Mouse (Mus musculus): ENCODE data around the gene Ppy. TPM values are rescaled to one million over a fixed set of nuclear protein-coding genes. Genes with fewer than 3 reads are reported as not detected.
A peak's percentile ranks its signal among the peaks of the same experiment; 100 is the strongest.

Ppy gene
- total and polyA plus RNA-seq, 2 experiments from 2014 or later, result not detected

DNA sequence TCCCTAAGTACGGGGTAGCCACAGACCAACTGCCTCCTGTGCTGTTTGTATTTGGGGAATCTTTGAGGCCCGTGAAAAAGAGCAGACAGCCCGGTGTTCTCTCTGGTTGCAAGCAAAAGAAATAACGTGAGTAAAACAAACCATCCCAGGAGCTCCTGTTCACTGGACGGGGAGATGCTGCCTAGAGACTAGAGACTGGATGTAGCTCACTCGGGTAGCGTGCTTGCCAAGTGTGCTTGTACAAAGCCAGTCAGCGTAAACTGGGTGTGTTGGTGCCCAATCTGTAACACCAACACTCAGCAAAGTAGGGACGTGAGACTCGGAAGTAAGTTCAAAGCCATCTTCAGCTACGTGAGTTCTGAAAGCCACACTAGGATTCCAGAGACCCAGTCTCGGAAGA lies 48.4 kb downstream of the Ppy start:
- H3K27ac ChIP-seq (ENCODE audit: low read depth), result peak overlapping the region; percentile 91
- 71% methylated on average over 12 of the region's 12 CpGs for whole genome bisulfite sequencing
- H3K9me3 ChIP-seq (replicated peaks; ENCODE audit: control insufficient read depth, low read length), result no peaks in the 10 kb centered on the region
- ATAC-seq (ENCODE audit: insufficient read depth, low read depth) (no peak), DNase-seq (ENCODE audit: low spot score) (no peak)
- H3K9ac ChIP-seq (replicated peaks; ENCODE audit: low read depth, low read length), result no peak overlapping the region
- no peaks in the 10 kb centered on the region for H3K4me1 ChIP-seq (ENCODE audit: control insufficient read depth, insufficient read depth)
- H3K4me3 ChIP-seq (ENCODE audit: low read depth, low read length), result no peak overlapping the region
- H3K27me3 ChIP-seq (ENCODE audit: control insufficient read depth, insufficient read depth, low read length), result no peaks in the 10 kb centered on the region
- TF ChIP-seq EP300 (IDR thresholded peaks at IDR 0.05; ENCODE audit: low read depth) (no peak), CTCF (IDR thresholded peaks at IDR 0.05; ENCODE audit: low read depth) (no peak)
- H3K36me3 ChIP-seq (replicated peaks; ENCODE audit: control insufficient read depth, insufficient read depth, low read length), result no peaks in the 10 kb centered on the region
- H3K4me2 ChIP-seq (ENCODE audit: low read depth, low read length), result no peak overlapping the region

DNA sequence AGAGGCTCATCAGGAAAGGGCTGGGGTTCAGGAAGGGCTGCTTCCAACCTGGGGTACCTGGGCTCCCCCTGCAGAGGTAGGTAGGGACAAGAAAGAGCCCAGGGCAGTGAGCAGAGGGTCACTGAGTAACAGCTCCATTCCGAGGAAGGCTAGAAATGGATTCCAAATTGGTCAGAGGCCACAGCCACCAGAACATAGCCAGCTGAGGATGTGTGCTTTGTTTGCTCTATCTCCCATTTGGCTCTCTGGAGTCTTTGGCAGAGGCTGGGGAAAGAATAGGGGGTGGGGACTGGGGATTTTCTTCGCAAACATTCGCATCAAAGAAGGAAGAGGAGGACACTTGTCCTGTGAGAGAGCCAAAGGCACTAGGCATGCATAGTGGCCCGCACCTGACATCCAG lies 49.2 kb downstream of the Ppy start:
- Histone ChIP-seq H3K36me3 (replicated peaks; ENCODE audit: control insufficient read depth, insufficient read depth, low read length) (no peaks in the 10 kb centered on the region), H3K9me3 (replicated peaks; ENCODE audit: control insufficient read depth, low read length) (no peaks in the 10 kb centered on the region), H3K9ac (replicated peaks; ENCODE audit: low read depth, low read length) (no peak overlapping the region), H3K27me3 (ENCODE audit: control insufficient read depth, insufficient read depth, low read length) (no peaks in the 10 kb centered on the region), H3K4me2 (ENCODE audit: low read depth, low read length) (no peak overlapping the region), H3K4me1 (ENCODE audit: control insufficient read depth, insufficient read depth) (no peaks in the 10 kb centered on the region), H3K27ac (ENCODE audit: low read depth) (peak overlapping the region; percentile 91), H3K4me3 (ENCODE audit: low read depth, low read length) (no peak overlapping the region)
- peak; percentile 45 for DNase-seq (ENCODE audit: low spot score)
- TF ChIP-seq EP300 (IDR thresholded peaks at IDR 0.05; ENCODE audit: low read depth), result no peak; the same call in 1 of the 2 replicates
- no peak for TF ChIP-seq CTCF (IDR thresholded peaks at IDR 0.05; ENCODE audit: low read depth)
- 39% methylated on average over 4 of the region's 4 CpGs for WGBS
- ATAC-seq (ENCODE audit: insufficient read depth, low read depth), result peak; percentile 49

DNA sequence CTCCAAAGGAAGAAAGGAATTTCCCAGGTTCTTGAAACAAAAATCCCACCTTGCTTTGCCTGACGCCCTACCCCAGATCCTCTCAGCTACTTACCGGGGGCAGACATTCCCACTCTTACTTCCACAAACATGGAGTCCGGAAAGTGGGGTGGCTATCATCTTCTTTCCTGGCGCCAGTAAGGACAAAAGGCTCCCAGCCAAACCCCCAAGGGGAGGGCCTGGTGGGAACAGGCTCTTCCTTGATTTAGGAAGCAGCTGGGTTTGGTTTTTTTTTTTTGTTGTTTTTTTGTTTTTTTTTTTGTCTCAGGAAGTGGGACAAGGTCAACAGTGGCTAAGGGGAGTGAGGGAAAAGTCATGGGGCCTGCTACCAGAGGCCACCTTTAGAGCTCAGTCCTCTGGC lies 49.6 kb downstream of the Ppy start:
- Histone ChIP-seq H3K4me1 (ENCODE audit: control insufficient read depth, insufficient read depth) (no peaks in the 10 kb centered on the region), H3K4me3 (ENCODE audit: low read depth, low read length) (no peak overlapping the region), H3K27ac (ENCODE audit: low read depth) (peak overlapping the region; percentile 91), H3K36me3 (replicated peaks; ENCODE audit: control insufficient read depth, insufficient read depth, low read length) (no peaks in the 10 kb centered on the region), H3K4me2 (ENCODE audit: low read depth, low read length) (peak overlapping the region; percentile 12; the same call in 1 of the 2 replicates), H3K9ac (replicated peaks; ENCODE audit: low read depth, low read length) (no peak overlapping the region), H3K27me3 (ENCODE audit: control insufficient read depth, insufficient read depth, low read length) (no peaks in the 10 kb centered on the region), H3K9me3 (replicated peaks; ENCODE audit: control insufficient read depth, low read length) (no peaks in the 10 kb centered on the region)
- peak; percentile 46 for DNase-seq (ENCODE audit: low spot score)
- WGBS, result 47% methylated on average over 4 of the region's 4 CpGs
- TF ChIP-seq EP300 (IDR thresholded peaks at IDR 0.05; ENCODE audit: low read depth) (peak; percentile 93), CTCF (IDR thresholded peaks at IDR 0.05; ENCODE audit: low read depth) (no peak)
- peak; percentile 69 for ATAC-seq (ENCODE audit: insufficient read depth, low read depth)

Other genes starting within 250 kb of the Ppy start
- 12.5 and 15.0 TPM in 2 replicates for gene Meox1, start 206.9 kb downstream of the Ppy start, total RNA-seq (2014; rRNA removed; ENCODE audit: low replicate concordance)
- 10.9 and 12.3 TPM in 2 replicates for gene Meox1, start 206.9 kb downstream of the Ppy start, polyA plus RNA-seq (2015; fragmentation: Nextera tagmentation; extraction: Ambion mirVana)
- gene Sost, start 134.3 kb downstream of the Ppy start, total RNA-seq (2014; rRNA removed; ENCODE audit: low replicate concordance), result 6.5 and 21.2 TPM in 2 replicates
- gene Sost, start 134.3 kb downstream of the Ppy start, polyA plus RNA-seq (2015; fragmentation: Nextera tagmentation; extraction: Ambion mirVana), result 2.7 and 2.8 TPM in 2 replicates
- gene Cfap97d1, start 117.0 kb downstream of the Ppy start, total RNA-seq (2014; rRNA removed; ENCODE audit: low replicate concordance), result not detected in 2 replicates
- not detected in 2 replicates for gene Cfap97d1, start 117.0 kb downstream of the Ppy start, polyA plus RNA-seq (2015; fragmentation: Nextera tagmentation; extraction: Ambion mirVana)
- 106 and 118 TPM in 2 replicates for gene Dusp3, start 114.3 kb downstream of the Ppy start, total RNA-seq (2014; rRNA removed; ENCODE audit: low replicate concordance)
- 67.9 and 75.7 TPM in 2 replicates for gene Dusp3, start 114.3 kb downstream of the Ppy start, polyA plus RNA-seq (2015; fragmentation: Nextera tagmentation; extraction: Ambion mirVana)
- 4.9 and 8.0 TPM in 2 replicates for gene Mpp3, start 72.9 kb downstream of the Ppy start, total RNA-seq (2014; rRNA removed; ENCODE audit: low replicate concordance)
- gene Mpp3, start 72.9 kb downstream of the Ppy start, polyA plus RNA-seq (2015; fragmentation: Nextera tagmentation; extraction: Ambion mirVana), result 1.7 and 2.2 TPM in 2 replicates
- gene Cd300lg, start 59.8 kb downstream of the Ppy start, total RNA-seq (2014; rRNA removed; ENCODE audit: low replicate concordance), result 23.0 and 79.5 TPM in 2 replicates
- 22.9 and 24.0 TPM in 2 replicates for gene Cd300lg, start 59.8 kb downstream of the Ppy start, polyA plus RNA-seq (2015; fragmentation: Nextera tagmentation; extraction: Ambion mirVana)
- gene Mpp2, start 12.8 kb downstream of the Ppy start, total RNA-seq (2014; rRNA removed; ENCODE audit: low replicate concordance), result 6.0 and 12.1 TPM in 2 replicates
- 2.1 and 2.3 TPM in 2 replicates for gene Mpp2, start 12.8 kb downstream of the Ppy start, polyA plus RNA-seq (2015; fragmentation: Nextera tagmentation; extraction: Ambion mirVana)
- gene Pyy, start 6.5 kb upstream of the Ppy start, total RNA-seq (2014; rRNA removed; ENCODE audit: low replicate concordance), result not detected in 2 replicates
- not detected in 2 replicates for gene Pyy, start 6.5 kb upstream of the Ppy start, polyA plus RNA-seq (2015; fragmentation: Nextera tagmentation; extraction: Ambion mirVana)
- not detected in 2 replicates for gene Nags, start 44.2 kb upstream of the Ppy start, total RNA-seq (2014; rRNA removed; ENCODE audit: low replicate concordance)
- gene Nags, start 44.2 kb upstream of the Ppy start, polyA plus RNA-seq (2015; fragmentation: Nextera tagmentation; extraction: Ambion mirVana), result not detected in 2 replicates
- gene Tmem101, start 55.1 kb upstream of the Ppy start, total RNA-seq (2014; rRNA removed; ENCODE audit: low replicate concordance), result 28.7 and 45.8 TPM in 2 replicates
- gene Tmem101, start 55.1 kb upstream of the Ppy start, polyA plus RNA-seq (2015; fragmentation: Nextera tagmentation; extraction: Ambion mirVana), result 21.9 and 23.4 TPM in 2 replicates
- gene Lsm12, start 84.0 kb upstream of the Ppy start, total RNA-seq (2014; rRNA removed; ENCODE audit: low replicate concordance), result 36.0 and 41.4 TPM in 2 replicates
- gene Lsm12, start 84.0 kb upstream of the Ppy start, polyA plus RNA-seq (2015; fragmentation: Nextera tagmentation; extraction: Ambion mirVana), result 90.1 and 92.7 TPM in 2 replicates
- 47.9 and 55.5 TPM in 2 replicates for gene G6pc3, start 88.3 kb upstream of the Ppy start, total RNA-seq (2014; rRNA removed; ENCODE audit: low replicate concordance)
- gene G6pc3, start 88.3 kb upstream of the Ppy start, polyA plus RNA-seq (2015; fragmentation: Nextera tagmentation; extraction: Ambion mirVana), result 18.7 and 20.0 TPM in 2 replicates
- gene Hdac5, start 128.8 kb upstream of the Ppy start, total RNA-seq (2014; rRNA removed; ENCODE audit: low replicate concordance), result 194 and 287 TPM in 2 replicates
- 51.4 and 67.2 TPM in 2 replicates for gene Hdac5, start 128.8 kb upstream of the Ppy start, polyA plus RNA-seq (2015; fragmentation: Nextera tagmentation; extraction: Ambion mirVana)
- 3.9 and 5.6 TPM in 2 replicates for gene BC030867, start 147.6 kb upstream of the Ppy start, total RNA-seq (2014; rRNA removed; ENCODE audit: low replicate concordance)
- gene BC030867, start 147.6 kb upstream of the Ppy start, polyA plus RNA-seq (2015; fragmentation: Nextera tagmentation; extraction: Ambion mirVana), result 2.2 and 2.9 TPM in 2 replicates
- gene Asb16, start 167.4 kb upstream of the Ppy start, total RNA-seq (2014; rRNA removed; ENCODE audit: low replicate concordance), result 0.99 and 1.2 TPM in 2 replicates
- 0.07 TPM in 2 replicates for gene Asb16, start 167.4 kb upstream of the Ppy start, polyA plus RNA-seq (2015; fragmentation: Nextera tagmentation; extraction: Ambion mirVana)
- 57.4 and 61.7 TPM in 2 replicates for gene Tmub2, start 183.6 kb upstream of the Ppy start, total RNA-seq (2014; rRNA removed; ENCODE audit: low replicate concordance)
- gene Tmub2, start 183.6 kb upstream of the Ppy start, polyA plus RNA-seq (2015; fragmentation: Nextera tagmentation; extraction: Ambion mirVana), result 29.8 and 30.1 TPM in 2 replicates
- gene Atxn7l3, start 195.3 kb upstream of the Ppy start, total RNA-seq (2014; rRNA removed; ENCODE audit: low replicate concordance), result 32.5 and 36.2 TPM in 2 replicates
- 5.2 and 5.4 TPM in 2 replicates for gene Atxn7l3, start 195.3 kb upstream of the Ppy start, polyA plus RNA-seq (2015; fragmentation: Nextera tagmentation; extraction: Ambion mirVana)
- 30.8 and 34.5 TPM in 2 replicates for gene Ubtf, start 218.4 kb upstream of the Ppy start, total RNA-seq (2014; rRNA removed; ENCODE audit: low replicate concordance)
- gene Ubtf, start 218.4 kb upstream of the Ppy start, polyA plus RNA-seq (2015; fragmentation: Nextera tagmentation; extraction: Ambion mirVana), result 36.5 and 42.5 TPM in 2 replicates